Mouse (Mus musculus) MEL (cell line): Measurements from ENCODE around the gene Cst3.

Source experiments
- POLR2AphosphoS5 ChIP-seq: IDR thresholded peaks from 2 replicates; pipeline ENCODE4 v1.6.1; 2012; ENCODE audit warnings: low read depth, borderline replicate concordance, mild to moderate bottlenecking, inconsistent platforms, low read length, moderate library complexity, mixed read lengths
- RAD21 ChIP-seq: IDR thresholded peaks from 2 replicates; pipeline ENCODE4 v1.6.1; 2011; ENCODE audit warnings: mild to moderate bottlenecking, low read depth, low read length, improper control_type of control experiment

GRCm38 (mm10) chr2:148902286-148902685 lies 26.8 kb upstream of the Cst3 start:
- peak; percentile 75 for TF ChIP-seq RAD21
- no peak for TF ChIP-seq POLR2AphosphoS5
